Mouse (Mus musculus) E14TG2a.4 (cell line): ENCODE measurements around the gene Olfr317.
"Not testable (repeated sequence)": the region's sequence is repeated elsewhere in the genome, so short reads cannot be mapped to it uniquely, and the experiment has no call there.

Experiments used
- H3K27me3 ChIP-seq: 2 replicates; pipeline ENCODE4 v1.6.1; 2014; ENCODE audit warnings: low read length, control low read depth; ENCODE audit not compliant: insufficient read depth
- H3K36me3 ChIP-seq: 2 replicates; pipeline ENCODE4 v1.6.1; 2014; ENCODE audit warnings: low read length, control low read depth; ENCODE audit not compliant: insufficient read depth
- H3K4me1 ChIP-seq: replicated peaks from 2 replicates; pipeline ENCODE4 v1.6.1; 2014; ENCODE audit warnings: low read depth, low read length, control low read depth
- H3K4me3 ChIP-seq: replicated peaks from 2 replicates; pipeline ENCODE4 v1.5.1; 2014; ENCODE audit warnings: mild to moderate bottlenecking, low read length
- H3K9me3 ChIP-seq: 2 replicates; pipeline ENCODE4 v1.6.1; 2014; ENCODE audit warnings: low read length, control low read depth
- CTCF ChIP-seq: conservative IDR thresholded peaks from 2 replicates; pipeline ENCODE4 v1.5.1; 2014; ENCODE audit warnings: low read length
- NANOG ChIP-seq: IDR thresholded peaks from 2 replicates; pipeline ENCODE4 v1.6.1; 2014; ENCODE audit warnings: borderline replicate concordance, low read length, mixed read lengths
- POU5F1 ChIP-seq: IDR thresholded peaks from 2 replicates; pipeline ENCODE4 v1.6.1; 2014; ENCODE audit warnings: low read length, borderline replicate concordance

Olfr317 gene

DNA sequence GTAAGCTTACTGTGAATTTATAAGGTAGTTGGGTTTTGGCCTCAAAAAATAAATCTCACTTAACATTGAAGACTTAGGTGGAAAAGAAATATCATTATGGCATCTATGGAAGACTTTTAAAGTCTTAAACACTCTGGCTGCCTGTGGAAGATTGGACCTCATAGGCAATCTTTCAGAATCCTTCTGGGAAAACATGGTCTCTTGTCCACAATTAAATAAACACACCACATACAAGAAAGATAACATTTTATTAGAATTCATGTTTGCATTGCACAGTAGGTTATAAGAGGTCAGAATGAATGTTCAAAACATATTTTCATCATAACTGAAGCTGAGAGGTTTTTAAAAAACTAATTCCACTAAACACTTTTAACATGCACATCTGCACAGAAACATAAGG, 15.1 kb downstream of the Olfr317 start, which contains the start of gene Olfr318:
Olfr318 (minus strand) TSS at position 101 of the 400 bp plus-strand sequence.
- Histone ChIP-seq H3K36me3 (no peaks in the 10 kb centered on the region), H3K4me1 (no peaks in the 10 kb centered on the region), H3K4me3 (no peak within 1 kb of the TSS), H3K9me3 (no peaks in the 10 kb centered on the region), H3K27me3 (no peaks in the 10 kb centered on the region)
- TF ChIP-seq POU5F1 (no peak), CTCF (no peak), NANOG (no peak)

- Histone ChIP-seq H3K27me3 (no peaks in the 10 kb centered on the region), H3K36me3 (no peaks in the 10 kb centered on the region), H3K9me3 (peaks cover 17% of the 10 kb centered on the region), H3K4me1 (no peaks in the 10 kb centered on the region), H3K4me3 (no peak overlapping the region)
- TF ChIP-seq POU5F1 (no peak), CTCF (no peak), NANOG (no peak)
These were observed 19.3 kb downstream of the Olfr317 start for GRCm38 (mm10) chr11:58719701-58720100.

DNA sequence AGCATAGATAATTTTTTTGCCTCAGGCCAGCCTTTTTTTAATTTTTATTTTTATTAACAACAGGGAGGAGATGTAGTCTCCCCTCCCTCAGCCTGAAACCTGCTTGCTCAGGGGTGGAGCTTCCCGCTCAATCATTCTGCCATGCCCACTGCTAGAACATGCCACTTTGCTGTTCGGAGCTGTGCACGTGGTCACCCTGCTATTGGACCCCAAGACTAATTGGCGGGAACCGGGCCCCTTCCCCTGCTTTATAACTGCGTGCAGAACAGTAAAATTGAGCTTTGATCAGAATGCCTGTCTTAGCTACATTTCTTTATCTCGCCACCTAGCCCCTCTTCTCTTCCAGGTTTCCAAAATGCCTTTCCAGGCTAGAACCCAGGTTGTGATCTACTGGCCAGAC, 21.3 kb downstream of the Olfr317 start:
- not testable (repeated sequence) for H3K4me3 ChIP-seq, H3K36me3 ChIP-seq, H3K27me3 ChIP-seq, H3K4me1 ChIP-seq
- peaks cover 17% of the 10 kb centered on the region for H3K9me3 ChIP-seq

DNA sequence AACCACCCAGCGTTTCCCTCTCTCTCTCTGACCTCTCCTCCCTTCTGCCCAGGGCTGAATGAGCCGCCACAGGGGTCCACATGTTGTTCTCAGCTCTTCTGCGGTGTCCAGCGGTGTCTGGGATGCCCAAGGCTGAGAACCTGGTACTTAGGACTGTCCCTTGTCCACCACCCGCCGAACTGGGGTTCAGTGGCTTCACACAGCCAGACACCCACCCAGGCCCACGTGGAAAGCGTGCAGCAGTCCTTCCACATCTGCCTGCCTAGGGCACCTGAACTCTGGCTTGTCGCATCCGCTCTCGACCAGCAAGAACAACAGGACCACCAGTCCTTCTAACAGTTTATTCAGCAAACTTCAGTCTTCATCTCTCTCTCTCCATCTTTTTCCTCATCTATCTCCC, 29.9 kb downstream of the Olfr317 start:
- H3K4me3 ChIP-seq = no peak overlapping the region
- H3K27me3 ChIP-seq = no peaks in the 10 kb centered on the region
- no peak for TF ChIP-seq NANOG
- no peak for TF ChIP-seq POU5F1
- TF ChIP-seq CTCF = no peak
- no peaks in the 10 kb centered on the region for H3K36me3 ChIP-seq
- no peaks in the 10 kb centered on the region for H3K4me1 ChIP-seq
- H3K9me3 ChIP-seq = no peaks in the 10 kb centered on the region

- H3K36me3 ChIP-seq = no peaks in the 10 kb centered on the region
- no peak within 1 kb of the TSS for H3K4me3 ChIP-seq
- peaks cover 32% of the 10 kb centered on the region for H3K9me3 ChIP-seq
- no peak for TF ChIP-seq POU5F1
- TF ChIP-seq NANOG = no peak
- no peak for TF ChIP-seq CTCF
- H3K27me3 ChIP-seq = no peaks in the 10 kb centered on the region
- H3K4me1 ChIP-seq = no peaks in the 10 kb centered on the region
These were observed 40.1 kb downstream of the Olfr317 start, which contains the start of gene Olfr319 for GRCm38 (mm10) chr11:58698862-58699261. Gene Olfr319, plus strand, starts transcription at chr11:58699162.
